Mouse (Mus musculus) kidney, adult 2 months (tissue): ENCODE measurements around the gene Mthfsd. TPM values are rescaled to one million over a fixed set of nuclear protein-coding genes. Genes with fewer than 3 reads are reported as not detected.

Source experiments
- DNase-seq: peaks from one replicate; pipeline ENCODE4 v3.0.0; 2021
- H3K27ac ChIP-seq: fragments of 200-500 bp; 2 replicates; pipeline ENCODE4 v1.5.1; 2012; ENCODE audit warnings: low read depth, low read length, control low read depth, inconsistent platforms; ENCODE audit not compliant: insufficient read depth
- H3K27me3 ChIP-seq: fragments of 200-500 bp; replicated peaks from 2 replicates; pipeline ENCODE4 v1.6.1; 2012; ENCODE audit warnings: mild to moderate bottlenecking, moderate library complexity, low read length, inconsistent platforms; ENCODE audit not compliant: control insufficient read depth, insufficient read depth
- H3K36me3 ChIP-seq: fragments of 200-500 bp; 2 replicates; pipeline ENCODE4 v1.6.1; 2012; ENCODE audit warnings: mild to moderate bottlenecking, moderate library complexity, low read length, inconsistent platforms; ENCODE audit not compliant: control insufficient read depth, insufficient read depth
- H3K4me1 ChIP-seq: fragments of 200-500 bp; 2 replicates; pipeline ENCODE4 v1.6.1; 2011; ENCODE audit warnings: low read length; ENCODE audit not compliant: control insufficient read depth, insufficient read depth
- H3K4me3 ChIP-seq: fragments of 200-500 bp; 2 replicates; pipeline ENCODE4 v1.5.1; 2011; ENCODE audit warnings: mild to moderate bottlenecking, low read depth, low read length, control low read depth; ENCODE audit not compliant: insufficient read depth
- CTCF ChIP-seq: fragments of 200-500 bp; conservative IDR thresholded peaks from 2 replicates; pipeline ENCODE4 v1.5.1; 2011; ENCODE audit warnings: low read depth, mild to moderate bottlenecking, control low read depth, low read length, moderate library complexity, mixed read lengths; ENCODE audit not compliant: insufficient read depth, insufficient read length
- POLR2A ChIP-seq: fragments of 200-500 bp; IDR thresholded peaks from one replicate; pipeline ENCODE4 v1.6.1; 2011; ENCODE audit warnings: low read depth, low read length, control low read depth
- WGBS: fragments of 180-500 bp; shearing (Covaris S2); methylation state at CpG from one replicate; pipeline ENCODE4 v1.1.7; 2018; 5-methylcytosine and 5-hydroxymethylcytosine counted together
- polyA plus RNA-seq: library from polyadenylated mRNA; depleted of rRNA; stranded (reverse); fragments of >200 nt; gene quantifications from 2 replicates; pipeline ENCODE4 v1.2.3, GENCODE M21; 2012

The Mthfsd gene
- polyA plus RNA-seq, 1 experiment: 44.3 TPM

- Histone ChIP-seq H3K4me1 (no peaks in the 10 kb centered on the region), H3K36me3 (no peaks in the 10 kb centered on the region), H3K4me3 (peak overlapping the region; percentile 20), H3K27ac (no peak overlapping the region), H3K27me3 (0 out of 2 replicates have a peak, but pooled peaks cover 6% of the 10 kb centered on the region)
- no peak for DNase-seq
- 45% methylated on average over 17 of the region's 17 CpGs for WGBS
- TF ChIP-seq POLR2A (no peak), CTCF (no peak)
Measured at GRCm38 (mm10) chr8:121120456-121121419, 12.5 kb upstream of the Mthfsd start.

GRCm38 (mm10) chr8:121119635-121120455 lies 11.7 kb upstream of the Mthfsd start:
- no peak for DNase-seq
- Histone ChIP-seq H3K36me3 (no peaks in the 10 kb centered on the region), H3K27ac (no peak overlapping the region), H3K4me3 (peak overlapping the region; percentile 41), H3K27me3 (peaks cover 6% of the 10 kb centered on the region; the same call in 1 of the 2 replicates), H3K4me1 (no peaks in the 10 kb centered on the region)
- no peak for TF ChIP-seq CTCF
- no peak for TF ChIP-seq POLR2A
- 55% methylated on average over 12 of the region's 12 CpGs for WGBS

GRCm38 (mm10) chr8:121118634-121119420 lies 10.6 kb upstream of the Mthfsd start:
- Histone ChIP-seq H3K36me3 (no peaks in the 10 kb centered on the region), H3K27ac (no peak overlapping the region), H3K4me3 (peak overlapping the region; percentile 26), H3K27me3 (peaks cover 6% of the 10 kb centered on the region; the same call in 1 of the 2 replicates), H3K4me1 (no peaks in the 10 kb centered on the region)
- WGBS: 32% methylated on average over 18 of the region's 18 CpGs
- no peak for DNase-seq
- TF ChIP-seq POLR2A (no peak), CTCF (no peak)

GRCm38 (mm10) chr8:121117906-121118305 lies 9.7 kb upstream of the Mthfsd start:
- Histone ChIP-seq H3K36me3 (no peaks in the 10 kb centered on the region), H3K4me1 (no peaks in the 10 kb centered on the region), H3K27me3 (peaks cover 6% of the 10 kb centered on the region; the same call in 1 of the 2 replicates), H3K4me3 (peak overlapping the region; percentile 50), H3K27ac (no peak overlapping the region)
- DNase-seq: no peak
- 8% methylated on average over 28 of the region's 28 CpGs for WGBS
- TF ChIP-seq CTCF (no peak), POLR2A (no peak)

- TF ChIP-seq CTCF: no peak
- no peak for TF ChIP-seq POLR2A
- Histone ChIP-seq H3K36me3 (no peaks in the 10 kb centered on the region), H3K4me3 (peak overlapping the region; percentile 50), H3K4me1 (no peaks in the 10 kb centered on the region), H3K27ac (no peak overlapping the region), H3K27me3 (peaks cover 6% of the 10 kb centered on the region; the same call in 1 of the 2 replicates)
- DNase-seq: no peak
- 2% methylated on average over 62 of the region's 62 CpGs for WGBS
Measured at GRCm38 (mm10) chr8:121117186-121117651, 9.0 kb upstream of the Mthfsd start.

- Histone ChIP-seq H3K36me3 (no peaks in the 10 kb centered on the region), H3K4me1 (no peaks in the 10 kb centered on the region), H3K27ac (peak overlapping the region; percentile 54; the same call in 1 of the 2 replicates), H3K27me3 (peaks cover 6% of the 10 kb centered on the region; the same call in 1 of the 2 replicates), H3K4me3 (peak overlapping the region; percentile 50)
- no peak for TF ChIP-seq POLR2A
- no peak for TF ChIP-seq CTCF
- WGBS: 2% methylated on average over 55 of the region's 55 CpGs
- no peak for DNase-seq
Measured at GRCm38 (mm10) chr8:121116591-121117185, 8.5 kb upstream of the Mthfsd start.
